8 mouse cellular contexts compared by ENCODE assay signal in genomic region chr7:4866631-4867180, GRCm38 (mm10). TPM values are rescaled to one million over a fixed set of nuclear protein-coding genes. Genes with fewer than 3 reads are reported as not detected.
DNase-seq lines count a peak whose midpoint lies in the region; ATAC-seq and TF ChIP-seq lines count a peak whose summit lies in the region.

No protein-coding gene starts in this region.

- 29% methylated on average over 10 of the region's 10 CpGs for WGBS in kidney, adult 2 months
- WGBS in bone marrow, adult 2 months = 18% methylated on average over 10 of the region's 10 CpGs
- WGBS in hindbrain, embryonic 15.5 days = 40% methylated on average over 10 of the region's 10 CpGs
- WGBS in midbrain, embryonic 16.5 days = 26% methylated on average over 10 of the region's 10 CpGs

- peak overlapping the region; percentile 70 for H3K4me3 ChIP-seq in kidney, adult 2 months (ENCODE audit: insufficient read depth, low read depth, low read length)
- peak overlapping the region; percentile 78 for H3K4me3 ChIP-seq in bone marrow, adult 2 months (replicated peaks; ENCODE audit: control insufficient read depth, low read depth, low read length)
- H3K4me3 ChIP-seq in hindbrain, embryonic 15.5 days = peak overlapping the region; percentile 73
- H3K4me3 ChIP-seq in midbrain, embryonic 16.5 days (ENCODE audit: low read depth, low read length) = peak overlapping the region; percentile 48

- H3K9me3 ChIP-seq in hindbrain, embryonic 15.5 days = no peaks in the 10 kb centered on the region
- no peaks in the 10 kb centered on the region for H3K9me3 ChIP-seq in midbrain, embryonic 16.5 days (replicated peaks; ENCODE audit: control insufficient read depth, low read length, poor library complexity, severe bottlenecking)

- ATAC-seq in hindbrain, embryonic 15.5 days (ENCODE audit: low FRiP score, low read depth) = no peak
- ATAC-seq in midbrain, embryonic 16.5 days = no peak

- no peak for TF ChIP-seq POLR2A in kidney, adult 2 months (IDR thresholded peaks at IDR 0.05; ENCODE audit: low read depth, low read length)
- TF ChIP-seq POLR2A in bone marrow, adult 2 months (IDR thresholded peaks at IDR 0.05; ENCODE audit: borderline replicate concordance, control insufficient read depth, low read depth, low read length) = no peak

- H3K4me1 ChIP-seq in kidney, adult 2 months (ENCODE audit: control insufficient read depth, insufficient read depth, low read length) = peaks cover 33% of the 10 kb centered on the region
- no peaks in the 10 kb centered on the region; the same call in 1 of the 2 replicates for H3K4me1 ChIP-seq in bone marrow, adult 2 months (ENCODE audit: control insufficient read depth, insufficient read depth, low read length)
- H3K4me1 ChIP-seq in hindbrain, embryonic 15.5 days (replicated peaks) = peaks cover 12% of the 10 kb centered on the region
- H3K4me1 ChIP-seq in midbrain, embryonic 16.5 days (ENCODE audit: control insufficient read depth, insufficient read depth, low read length) = peaks cover 7% of the 10 kb centered on the region

- peak overlapping the region; percentile 59 for H3K9ac ChIP-seq in hindbrain, embryonic 15.5 days
- H3K9ac ChIP-seq in midbrain, embryonic 16.5 days (ENCODE audit: low read depth, low read length) = peak overlapping the region; percentile 61

- peak overlapping the region; percentile 74 for H3K4me2 ChIP-seq in hindbrain, embryonic 15.5 days
- H3K4me2 ChIP-seq in midbrain, embryonic 16.5 days (ENCODE audit: low read length) = peak overlapping the region; percentile 63

- no peaks in the 10 kb centered on the region for H3K36me3 ChIP-seq in kidney, adult 2 months (ENCODE audit: control insufficient read depth, insufficient read depth, low read length)
- no peaks in the 10 kb centered on the region for H3K36me3 ChIP-seq in hindbrain, embryonic 15.5 days
- no peaks in the 10 kb centered on the region for H3K36me3 ChIP-seq in midbrain, embryonic 16.5 days (ENCODE audit: control insufficient read depth, insufficient read depth, low read length)

- TF ChIP-seq CTCF in kidney, adult 2 months (conservative IDR thresholded peaks at IDR 0.05; ENCODE audit: insufficient read depth, insufficient read length, low read depth, low read length) = no peak
- no peak for TF ChIP-seq CTCF in bone marrow, adult 2 months (IDR thresholded peaks at IDR 0.05; ENCODE audit: control insufficient read depth, insufficient read depth, low read length)

- H3K27me3 ChIP-seq in kidney, adult 2 months (replicated peaks; ENCODE audit: control insufficient read depth, insufficient read depth, low read length) = no peaks in the 10 kb centered on the region
- no peaks in the 10 kb centered on the region for H3K27me3 ChIP-seq in hindbrain, embryonic 15.5 days
- no peaks in the 10 kb centered on the region for H3K27me3 ChIP-seq in midbrain, embryonic 16.5 days (ENCODE audit: control insufficient read depth, insufficient read depth, low read depth, low read length)

- H3K27ac ChIP-seq in kidney, adult 2 months (ENCODE audit: insufficient read depth, low read depth, low read length) = peak overlapping the region; percentile 81
- H3K27ac ChIP-seq in bone marrow, adult 2 months (ENCODE audit: control insufficient read depth, insufficient read depth, low read depth, low read length, poor library complexity) = peak overlapping the region; percentile 67; the same call in 1 of the 2 replicates
- H3K27ac ChIP-seq in hindbrain, embryonic 15.5 days (replicated peaks) = peak overlapping the region; percentile 82
- H3K27ac ChIP-seq in midbrain, embryonic 16.5 days (ENCODE audit: low read length) = peak overlapping the region; percentile 67

- no peak for DNase-seq in kidney, adult 2 months
- no peak for DNase-seq in kidney, postnatal 10 days
- no peak for DNase-seq in thymus, adult 18-20 months
- no peak for DNase-seq in left cerebral cortex, adult 18-20 months (ENCODE audit: low spot score in 2 of 2)
- no peak for DNase-seq in gastrocnemius, postnatal 25 days

RNA-seq across cellular contexts. Expression of gene Isoc2b, which starts 3.4 kb away (rescaled TPM):
- polyA plus RNA-seq in kidney, adult 2 months (2012; rRNA removed) = 41.1 and 47.9 TPM in 2 replicates
- 3.9 and 12.4 TPM in 2 replicates for polyA plus RNA-seq in bone marrow, adult 2 months (2011; ENCODE audit: insufficient read depth, insufficient read length, low replicate concordance, missing spikeins)
- polyA plus RNA-seq in hindbrain, embryonic 15.5 days (2015; fragmentation: Nextera tagmentation; extraction: Ambion mirVana) = 3.2 and 4.1 TPM in 2 replicates
- 3.6 and 5.0 TPM in 2 replicates for polyA plus RNA-seq in midbrain, embryonic 16.5 days (2015; fragmentation: Nextera tagmentation; extraction: Ambion mirVana)
- total RNA-seq in left cerebral cortex, adult 18-20 months (2021) = 1 to 10 TPM; 4.5 to 5.9 TPM
- total RNA-seq in gastrocnemius, postnatal 25 days (2021) = 1 to 10 TPM; 4.3 to 4.5 TPM

RNA-seq across cellular contexts. Expression of gene Isoc2a, which starts 10.2 kb away (rescaled TPM):
- 174 and 182 TPM in 2 replicates for polyA plus RNA-seq in kidney, adult 2 months (2012; rRNA removed)
- polyA plus RNA-seq in bone marrow, adult 2 months (2011; ENCODE audit: insufficient read depth, insufficient read length, low replicate concordance, missing spikeins) = 10.7 and 21.3 TPM in 2 replicates
- 0.75 and 0.77 TPM in 2 replicates for polyA plus RNA-seq in hindbrain, embryonic 15.5 days (2015; fragmentation: Nextera tagmentation; extraction: Ambion mirVana)
- 0.46 and 0.57 TPM in 2 replicates for polyA plus RNA-seq in midbrain, embryonic 16.5 days (2015; fragmentation: Nextera tagmentation; extraction: Ambion mirVana)
- total RNA-seq in left cerebral cortex, adult 18-20 months (2021) = 10 to 100 TPM; 14.2 to 14.8 TPM
- total RNA-seq in gastrocnemius, postnatal 25 days (2021) = 10 to 100 TPM; 21.4 to 24.3 TPM

RNA-seq across cellular contexts. Expression of gene Shisa7, which starts 22.2 kb away (rescaled TPM):
- polyA plus RNA-seq in kidney, adult 2 months (2012; rRNA removed) = 14.1 and 17.3 TPM in 2 replicates
- polyA plus RNA-seq in bone marrow, adult 2 months (2011; ENCODE audit: insufficient read depth, insufficient read length, low replicate concordance, missing spikeins) = 0.25 and 0.67 TPM in 2 replicates
- polyA plus RNA-seq in hindbrain, embryonic 15.5 days (2015; fragmentation: Nextera tagmentation; extraction: Ambion mirVana) = 10.8 and 12.8 TPM in 2 replicates
- polyA plus RNA-seq in midbrain, embryonic 16.5 days (2015; fragmentation: Nextera tagmentation; extraction: Ambion mirVana) = 14.0 and 14.6 TPM in 2 replicates
- total RNA-seq in left cerebral cortex, adult 18-20 months (2021) = 100 to 1,000 TPM; 102 to 115 TPM
- not detected for total RNA-seq in gastrocnemius, postnatal 25 days (2021)

RNA-seq across cellular contexts. Expression of gene Gm36210, which starts 39.6 kb away (rescaled TPM):
- 0.16 TPM in 1 of 2 replicates, not detected in the other for polyA plus RNA-seq in kidney, adult 2 months (2012; rRNA removed)
- not detected in 2 replicates for polyA plus RNA-seq in bone marrow, adult 2 months (2011; ENCODE audit: insufficient read depth, insufficient read length, low replicate concordance, missing spikeins)
- polyA plus RNA-seq in hindbrain, embryonic 15.5 days (2015; fragmentation: Nextera tagmentation; extraction: Ambion mirVana) = 0.45 and 0.47 TPM in 2 replicates
- polyA plus RNA-seq in midbrain, embryonic 16.5 days (2015; fragmentation: Nextera tagmentation; extraction: Ambion mirVana) = 0.32 and 0.38 TPM in 2 replicates
- under 1 TPM in 1 of 2 experiments, not detected in 1; 0.46 TPM for total RNA-seq in left cerebral cortex, adult 18-20 months (2021)
- under 1 TPM; 0.21 to 0.36 TPM for total RNA-seq in gastrocnemius, postnatal 25 days (2021)

RNA-seq across cellular contexts. Expression of gene Zfp628, which starts 48.3 kb away (rescaled TPM):
- 12.6 and 14.4 TPM in 2 replicates for polyA plus RNA-seq in kidney, adult 2 months (2012; rRNA removed)
- 7.6 and 10.6 TPM in 2 replicates for polyA plus RNA-seq in bone marrow, adult 2 months (2011; ENCODE audit: insufficient read depth, insufficient read length, low replicate concordance, missing spikeins)
- 3.5 and 4.2 TPM in 2 replicates for polyA plus RNA-seq in hindbrain, embryonic 15.5 days (2015; fragmentation: Nextera tagmentation; extraction: Ambion mirVana)
- polyA plus RNA-seq in midbrain, embryonic 16.5 days (2015; fragmentation: Nextera tagmentation; extraction: Ambion mirVana) = 3.1 and 3.6 TPM in 2 replicates
- total RNA-seq in left cerebral cortex, adult 18-20 months (2021) = 10 to 100 TPM; 14.7 to 15.9 TPM
- 1 to 10 TPM; 6.8 to 8.3 TPM for total RNA-seq in gastrocnemius, postnatal 25 days (2021)
